Mouse (Mus musculus) lung, embryonic 15.5 days (tissue): Measurements from ENCODE around the gene Chchd1. TPM values are rescaled to one million over a fixed set of nuclear protein-coding genes. Genes with fewer than 3 reads are reported as not detected.

Source experiments
- ATAC-seq: fragments of 200-750 bp; cut with Nextera tagmentation; 2 replicates; pipeline ENCODE4 v1.8.0; 2017; ENCODE audit warnings: moderate number of reproducible peaks, borderline replicate concordance; ENCODE audit not compliant: low FRiP score, low TSS enrichment; ENCODE audit errors: extremely low read depth
- H3K27ac ChIP-seq: fragments of 300-500 bp; sonication (generic); 2 replicates; pipeline ENCODE4 v1.5.1; 2015; ENCODE audit warnings: moderate library complexity, mild to moderate bottlenecking, inconsistent platforms
- H3K27me3 ChIP-seq: fragments of 300-500 bp; sonication (generic); 2 replicates; pipeline ENCODE4 v1.6.1; 2015; ENCODE audit warnings: inconsistent platforms
- H3K36me3 ChIP-seq: fragments of 300-500 bp; sonication (generic); 2 replicates; pipeline ENCODE4 v1.6.1; 2015; ENCODE audit warnings: inconsistent platforms
- H3K4me1 ChIP-seq: fragments of 300-500 bp; sonication (generic); 2 replicates; pipeline ENCODE4 v1.6.1; 2015; ENCODE audit warnings: inconsistent platforms
- H3K4me2 ChIP-seq: fragments of 300-500 bp; sonication (generic); 2 replicates; pipeline ENCODE4 v1.6.1; 2015; ENCODE audit warnings: inconsistent platforms, mild to moderate bottlenecking, moderate library complexity
- H3K4me3 ChIP-seq: fragments of 300-500 bp; sonication (generic); 2 replicates; pipeline ENCODE4 v1.5.1; 2015; ENCODE audit warnings: mild to moderate bottlenecking, inconsistent platforms
- H3K9ac ChIP-seq: fragments of 300-500 bp; sonication (generic); 2 replicates; pipeline ENCODE4 v1.6.1; 2015; ENCODE audit warnings: inconsistent platforms
- H3K9me3 ChIP-seq: fragments of 300-500 bp; sonication (generic); 2 replicates; pipeline ENCODE4 v1.6.1; 2016; ENCODE audit warnings: inconsistent platforms
- WGBS: fragments of 180-500 bp; shearing (Covaris S2); methylation state at CpG from one replicate; pipeline ENCODE4 v1.1.7; 2015; 5-methylcytosine and 5-hydroxymethylcytosine counted together
- polyA plus RNA-seq: library from polyadenylated mRNA; unstranded; fragments of >200 nt; fragmentation: Nextera tagmentation; extraction: Ambion mirVana; gene quantifications from 2 replicates; pipeline ENCODE4 v1.2.1, GENCODE M21; 2015

Chchd1 gene
- polyA plus RNA-seq, 1 experiment from 2014 or later = 189 TPM

DNA sequence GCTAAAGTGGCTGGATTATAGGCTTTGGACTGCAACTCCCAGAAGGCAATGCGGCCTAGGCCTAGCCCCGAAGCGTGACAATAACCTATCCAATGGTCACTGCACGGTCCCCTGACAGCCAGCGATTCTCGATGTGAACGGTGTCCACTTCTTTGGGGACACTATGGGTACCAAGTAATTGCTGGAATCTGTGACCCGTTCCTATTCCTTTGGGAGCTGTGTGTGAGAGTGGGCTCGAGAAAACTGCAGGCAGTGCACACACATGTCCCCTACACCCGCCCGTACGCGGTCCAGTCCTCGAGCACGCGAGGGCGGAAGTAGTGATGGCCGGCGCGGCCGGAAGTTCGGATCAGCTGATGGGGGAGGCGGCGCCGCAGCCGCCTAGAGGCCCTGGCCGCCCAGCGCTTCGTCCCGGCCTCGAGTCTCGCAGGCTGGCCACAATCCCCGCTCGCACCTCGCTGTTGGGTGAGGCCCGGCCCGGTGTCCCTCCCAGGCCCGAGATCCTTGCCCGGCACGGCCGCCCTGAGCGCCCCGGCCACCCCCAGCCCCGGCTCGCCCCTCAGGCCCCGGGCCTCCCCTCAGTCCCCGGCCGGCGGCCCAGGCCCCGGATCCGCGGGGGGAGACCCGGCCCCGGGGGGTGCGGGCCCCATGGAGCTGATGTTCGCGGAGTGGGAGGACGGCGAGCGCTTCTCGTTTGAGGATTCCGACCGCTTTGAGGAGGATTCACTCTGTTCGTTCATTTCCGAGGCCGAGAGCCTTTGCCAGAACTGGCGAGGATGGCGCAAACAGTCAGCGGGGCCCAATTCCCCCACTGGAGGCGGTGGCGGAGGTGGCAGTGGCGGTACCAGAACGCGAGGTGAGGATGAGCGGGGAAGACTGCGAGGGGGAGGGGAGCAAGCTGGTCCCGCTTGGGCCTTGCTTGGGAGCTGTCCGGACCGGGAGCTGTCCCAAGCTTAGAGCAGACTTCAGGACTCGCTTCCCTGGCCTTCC lies 4.7 kb downstream of the Chchd1 start, which contains the start of gene Zswim8:
Gene Zswim8, plus strand, starts transcription at position 352 of the 990 bp plus-strand sequence.
- peak; percentile 95 for ATAC-seq
- under 1% methylated on average over 80 of the region's 80 CpGs for WGBS

DNA sequence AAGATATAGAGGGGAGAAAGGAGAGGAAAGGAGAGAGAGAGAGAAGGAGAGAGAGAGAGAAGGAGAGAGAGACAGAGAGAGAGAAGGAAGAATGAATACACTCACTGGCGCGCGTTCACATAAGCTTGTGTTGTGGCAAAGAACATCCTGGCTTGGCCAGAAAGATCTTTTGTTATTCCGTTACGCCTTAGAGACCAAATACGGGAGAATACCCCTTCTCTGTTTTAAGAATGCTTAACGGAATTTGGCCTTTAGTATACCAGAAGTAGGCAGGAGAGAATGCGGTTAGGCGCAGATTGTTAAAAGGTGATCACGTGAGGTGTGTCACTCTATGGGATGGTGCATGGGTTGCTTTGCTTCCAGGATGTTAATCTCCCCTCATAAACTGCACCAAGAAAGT lies 5.4 kb downstream of the Chchd1 start:
- Histone ChIP-seq H3K4me1 (peaks cover 30% of the 10 kb centered on the region), H3K27ac (peak overlapping the region; percentile 85; the same call in 1 of the 2 replicates), H3K4me2 (peak overlapping the region; percentile 83), H3K27me3 (no peaks in the 10 kb centered on the region), H3K4me3 (peak overlapping the region; percentile 93), H3K9me3 (no peaks in the 10 kb centered on the region), H3K36me3 (peaks cover 42% of the 10 kb centered on the region), H3K9ac (peak overlapping the region; percentile 96)
- ATAC-seq = no peak
- WGBS = 4% methylated on average over 10 of the region's 10 CpGs

More for the DNA sequence above, 4.7 kb downstream of the Chchd1 start, which contains the start of gene Zswim8:
- peaks cover 35% of the 10 kb centered on the region for H3K36me3 ChIP-seq
- peak within 1 kb of the TSS; percentile 93 for H3K4me3 ChIP-seq
- peak within 1 kb of the TSS; percentile 83 for H3K4me2 ChIP-seq
- H3K27me3 ChIP-seq = no peaks in the 10 kb centered on the region
- H3K27ac ChIP-seq = peak within 1 kb of the TSS; percentile 85
- peak within 1 kb of the TSS; percentile 96 for H3K9ac ChIP-seq
- H3K9me3 ChIP-seq = no peaks in the 10 kb centered on the region
- peaks cover 30% of the 10 kb centered on the region for H3K4me1 ChIP-seq

DNA sequence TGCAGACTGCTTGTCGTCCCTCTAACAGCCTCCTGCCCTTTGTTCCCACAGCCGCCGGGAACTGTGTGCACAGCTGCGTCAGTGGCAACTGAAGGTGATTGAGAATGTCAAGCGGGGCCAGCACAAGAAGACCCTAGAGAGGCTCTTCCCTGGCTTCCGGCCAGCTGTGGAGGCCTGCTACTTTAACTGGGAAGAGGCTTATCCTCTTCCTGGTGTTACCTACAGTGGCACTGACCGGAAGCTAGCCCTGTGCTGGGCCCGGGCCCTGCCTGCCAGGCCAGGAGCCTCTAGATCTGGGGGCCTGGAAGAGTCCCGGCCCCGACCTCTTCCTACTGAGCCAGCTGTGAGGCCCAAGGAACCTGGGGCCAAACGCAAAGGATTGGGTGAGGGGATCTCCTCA lies 11.0 kb downstream of the Chchd1 start:
- Histone ChIP-seq H3K9me3 (no peaks in the 10 kb centered on the region), H3K4me3 (no peak overlapping the region), H3K36me3 (peaks cover 84% of the 10 kb centered on the region), H3K4me2 (no peak overlapping the region), H3K9ac (no peak overlapping the region), H3K27ac (no peak overlapping the region), H3K4me1 (peaks cover 9% of the 10 kb centered on the region), H3K27me3 (no peaks in the 10 kb centered on the region)
- 50% methylated on average over 11 of the region's 11 CpGs for WGBS
- ATAC-seq = no peak

DNA sequence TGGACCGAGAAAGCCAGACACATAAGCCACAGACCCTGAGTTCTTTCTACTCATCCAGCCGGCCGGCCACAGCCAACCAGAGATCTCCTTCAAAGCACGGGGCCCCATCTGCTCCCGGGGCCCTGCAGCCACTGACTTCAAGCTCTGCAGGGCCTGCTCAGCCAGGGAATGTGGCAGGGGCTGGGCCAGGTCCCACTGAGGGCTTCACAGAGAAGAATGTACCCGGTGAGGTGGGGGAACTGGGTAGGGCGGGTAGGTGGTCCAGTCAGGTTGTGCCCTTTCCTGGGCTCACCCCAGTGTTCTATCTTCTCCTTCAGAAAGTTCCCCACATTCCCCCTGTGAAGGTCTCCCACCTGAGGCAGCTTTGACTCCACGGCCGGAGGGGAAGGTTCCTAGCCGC lies 15.6 kb downstream of the Chchd1 start:
- WGBS = 83% methylated on average over 10 of the region's 10 CpGs
- Histone ChIP-seq H3K36me3 (peaks cover 98% of the 10 kb centered on the region), H3K9me3 (no peaks in the 10 kb centered on the region), H3K4me2 (no peak overlapping the region), H3K27me3 (no peaks in the 10 kb centered on the region), H3K4me1 (no peaks in the 10 kb centered on the region), H3K9ac (no peak overlapping the region), H3K4me3 (no peak overlapping the region), H3K27ac (no peak overlapping the region)
- no peak for ATAC-seq

DNA sequence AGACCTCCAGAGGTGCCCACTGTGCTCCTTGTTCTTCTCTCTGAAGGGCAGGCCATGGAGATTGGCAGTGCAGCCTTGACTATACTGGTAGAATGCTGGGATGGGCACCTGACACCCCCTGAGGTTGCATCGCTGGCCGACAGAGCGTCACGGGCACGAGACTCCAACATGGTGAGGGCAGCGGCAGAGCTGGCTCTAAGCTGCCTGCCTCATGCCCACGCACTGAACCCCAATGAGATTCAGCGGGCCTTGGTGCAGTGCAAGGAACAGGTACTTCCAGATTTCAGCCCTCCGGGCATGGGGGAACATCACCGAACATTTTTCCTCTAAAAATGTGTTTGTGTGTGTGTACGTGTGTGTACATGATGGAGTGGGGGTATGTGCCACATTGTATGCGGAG lies 17.0 kb downstream of the Chchd1 start:
- no peak for ATAC-seq
- Histone ChIP-seq H3K9ac (no peak overlapping the region), H3K27ac (no peak overlapping the region), H3K4me1 (no peaks in the 10 kb centered on the region), H3K36me3 (peaks cover 97% of the 10 kb centered on the region), H3K4me3 (no peak overlapping the region), H3K27me3 (no peaks in the 10 kb centered on the region), H3K9me3 (no peaks in the 10 kb centered on the region), H3K4me2 (no peak overlapping the region)
- WGBS = 85% methylated on average over 12 of the region's 12 CpGs

DNA sequence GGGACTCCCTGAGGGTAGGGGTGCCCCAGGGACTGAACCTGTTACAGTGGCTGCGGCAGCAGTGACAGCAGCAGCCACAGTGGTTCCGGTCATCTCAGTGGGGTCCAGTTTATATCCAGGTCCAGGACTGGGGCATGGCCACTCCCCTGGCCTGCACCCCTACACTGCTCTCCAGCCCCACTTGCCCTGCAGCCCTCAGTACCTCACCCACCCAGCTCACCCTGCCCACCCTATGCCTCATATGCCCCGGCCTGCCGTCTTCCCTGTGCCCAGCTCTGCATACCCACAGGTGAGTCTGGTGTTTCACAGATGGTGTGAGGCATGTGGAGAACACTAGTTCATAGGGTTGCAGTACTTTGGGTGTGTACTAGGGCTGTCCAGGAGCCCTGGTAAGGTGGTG lies 18.6 kb downstream of the Chchd1 start:
- ATAC-seq = no peak
- H3K9ac ChIP-seq = no peak overlapping the region
- H3K4me1 ChIP-seq = no peaks in the 10 kb centered on the region
- peaks cover 97% of the 10 kb centered on the region for H3K36me3 ChIP-seq
- no peak overlapping the region for H3K27ac ChIP-seq
- H3K9me3 ChIP-seq = no peaks in the 10 kb centered on the region
- 85% methylated on average over 4 of the region's 4 CpGs for WGBS
- H3K4me3 ChIP-seq = no peak overlapping the region
- H3K27me3 ChIP-seq = no peaks in the 10 kb centered on the region
- H3K4me2 ChIP-seq = no peak overlapping the region

DNA sequence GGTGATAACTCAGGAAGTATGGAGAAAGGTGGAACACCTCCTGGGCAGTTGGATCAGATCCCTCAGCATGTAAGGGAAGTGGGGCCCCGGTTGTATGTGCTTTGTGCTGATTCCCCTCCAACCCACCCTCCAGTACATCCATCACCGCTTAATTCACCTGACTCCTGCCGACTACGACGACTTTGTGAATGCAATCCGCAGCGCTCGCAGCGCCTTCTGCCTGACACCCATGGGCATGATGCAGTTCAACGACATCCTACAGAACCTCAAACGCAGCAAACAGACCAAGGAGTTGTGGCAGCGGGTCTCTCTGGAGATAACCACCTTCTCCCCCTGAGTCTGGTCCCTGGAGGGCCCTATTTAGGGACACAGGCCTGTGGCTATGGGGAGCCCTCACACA lies 20.2 kb downstream of the Chchd1 start:
- Histone ChIP-seq H3K9ac (no peak overlapping the region), H3K9me3 (no peaks in the 10 kb centered on the region), H3K27me3 (no peaks in the 10 kb centered on the region), H3K4me3 (no peak overlapping the region), H3K27ac (no peak overlapping the region), H3K36me3 (peaks cover 93% of the 10 kb centered on the region), H3K4me1 (no peaks in the 10 kb centered on the region), H3K4me2 (no peak overlapping the region)
- ATAC-seq = no peak
- WGBS = 86% methylated on average over 12 of the region's 12 CpGs

DNA sequence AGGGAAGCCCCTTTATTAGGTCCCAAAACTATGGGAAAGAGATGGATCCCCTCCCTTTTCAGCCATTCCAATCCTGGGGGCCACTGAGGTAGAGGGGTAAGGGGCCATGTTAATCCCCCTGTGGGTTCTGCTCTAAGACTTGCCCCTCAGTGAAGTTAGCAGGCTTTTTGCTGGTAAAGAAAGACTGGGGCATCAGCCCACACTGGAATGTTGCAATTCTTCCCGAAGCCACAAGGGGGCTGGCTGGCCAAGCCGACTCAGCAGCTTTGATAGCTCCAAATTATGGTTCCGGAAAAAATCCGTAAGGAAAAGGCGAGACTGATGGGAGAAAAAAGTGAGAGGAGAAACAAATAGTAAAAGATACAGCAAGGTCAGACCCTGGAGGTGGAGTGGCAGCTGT lies 21.2 kb downstream of the Chchd1 start:
- Histone ChIP-seq H3K9me3 (no peaks in the 10 kb centered on the region), H3K36me3 (peaks cover 91% of the 10 kb centered on the region), H3K4me1 (no peaks in the 10 kb centered on the region), H3K9ac (no peak overlapping the region), H3K27ac (no peak overlapping the region), H3K4me2 (no peak overlapping the region), H3K27me3 (no peaks in the 10 kb centered on the region), H3K4me3 (no peak overlapping the region)
- no peak for ATAC-seq
- WGBS = 7% methylated on average over 5 of the region's 5 CpGs

DNA sequence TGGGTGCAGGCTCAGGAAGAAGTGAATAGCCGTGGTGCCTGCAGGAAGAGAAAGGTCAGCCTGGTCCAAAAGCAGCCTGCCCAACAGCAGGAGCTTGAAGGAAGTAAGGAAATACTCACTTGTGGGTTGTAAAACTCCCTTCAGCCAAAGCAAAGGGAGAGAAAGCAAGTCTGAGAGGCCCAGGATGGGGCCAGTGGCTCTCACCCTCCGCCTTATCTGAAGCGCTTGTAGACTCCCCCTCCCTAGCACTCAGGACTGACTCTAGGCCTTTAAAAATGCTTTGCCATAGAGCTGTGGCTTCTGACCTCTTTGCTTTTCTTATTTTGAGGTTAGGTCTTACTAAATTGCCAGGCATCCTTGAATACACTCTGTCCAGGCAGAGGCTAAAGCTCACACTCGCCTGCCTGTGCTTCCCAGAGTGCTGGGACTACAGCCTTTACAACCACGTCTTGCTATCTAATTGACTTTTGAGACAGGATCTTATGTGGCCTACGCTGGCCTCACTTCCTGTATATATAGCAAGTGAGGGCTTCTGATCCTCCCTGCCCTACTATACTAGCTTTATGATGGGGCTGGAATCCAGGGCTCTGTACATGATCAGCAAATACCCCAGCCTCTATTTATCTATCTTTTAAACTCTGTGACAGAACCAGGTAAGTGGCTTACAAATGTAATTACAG lies 23.0 kb downstream of the Chchd1 start:
- ATAC-seq = no peak
- H3K27ac ChIP-seq = no peak overlapping the region

DNA sequence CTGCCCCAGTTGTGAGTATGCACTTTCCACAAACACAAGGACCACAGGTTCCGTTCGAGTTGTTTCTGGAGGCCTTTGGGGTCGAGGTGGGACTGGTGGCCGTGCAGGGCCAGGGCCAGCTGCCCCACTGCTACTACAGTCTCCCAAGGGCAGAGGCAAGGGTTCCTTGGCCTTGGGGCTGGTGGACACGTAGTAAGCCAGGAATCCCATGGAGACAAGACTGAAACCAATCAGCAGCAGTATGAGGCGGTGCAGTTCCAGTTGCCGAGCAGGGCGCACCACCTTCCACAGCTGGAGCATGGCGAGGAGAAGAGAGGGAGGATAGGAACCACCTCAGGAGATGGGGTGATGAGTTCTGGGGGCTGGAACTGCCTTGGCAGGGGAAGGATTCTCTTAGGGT lies 27.1 kb downstream of the Chchd1 start:
- Histone ChIP-seq H3K9ac (no peak overlapping the region), H3K36me3 (peaks cover 54% of the 10 kb centered on the region), H3K4me2 (no peak overlapping the region), H3K9me3 (no peaks in the 10 kb centered on the region), H3K4me1 (peaks cover 13% of the 10 kb centered on the region), H3K4me3 (no peak overlapping the region), H3K27ac (no peak overlapping the region), H3K27me3 (no peaks in the 10 kb centered on the region)
- 90% methylated on average over 9 of the region's 9 CpGs for WGBS
- ATAC-seq = no peak

More for the DNA sequence above, 23.0 kb downstream of the Chchd1 start:
- Histone ChIP-seq H3K36me3 (peaks cover 93% of the 10 kb centered on the region), H3K4me1 (no peaks in the 10 kb centered on the region), H3K4me2 (no peak overlapping the region), H3K27me3 (no peaks in the 10 kb centered on the region), H3K9ac (no peak overlapping the region), H3K4me3 (no peak overlapping the region), H3K9me3 (no peaks in the 10 kb centered on the region)
- 58% methylated on average over 6 of the region's 6 CpGs for WGBS

DNA sequence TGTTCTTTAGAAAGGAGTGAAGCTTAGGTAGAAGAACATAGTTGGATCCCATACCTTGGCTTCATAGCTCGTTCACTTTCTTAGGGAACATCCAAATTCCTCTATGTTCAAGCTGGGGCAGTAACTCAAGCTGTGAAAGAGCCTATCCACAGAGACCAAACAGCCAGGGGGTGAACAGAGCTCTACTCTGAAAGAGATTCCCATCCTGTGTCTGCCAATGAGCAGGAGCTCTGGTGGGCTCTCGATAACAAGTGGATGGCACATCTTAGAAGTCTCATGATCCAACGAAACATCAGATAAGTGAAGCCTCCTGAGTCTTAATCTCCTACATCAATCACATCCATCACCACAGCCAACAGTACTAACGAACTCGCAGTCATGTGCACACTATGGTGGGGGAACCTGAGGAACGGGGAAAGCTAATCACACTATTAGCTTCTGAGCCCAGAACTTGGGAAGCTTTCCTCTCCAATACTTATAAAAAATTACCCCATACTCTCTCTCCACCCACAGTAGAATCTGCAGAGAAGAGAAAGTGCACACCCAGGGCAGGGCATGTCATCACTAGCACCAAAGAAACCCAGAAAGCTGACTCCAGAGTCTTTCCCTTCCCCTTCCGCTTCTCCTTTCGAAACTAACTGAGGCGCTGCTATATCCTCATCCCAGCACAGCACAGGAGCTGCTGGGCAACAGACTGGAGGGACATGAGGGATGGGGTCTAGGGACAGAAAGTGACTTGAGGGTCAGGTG lies 28.2 kb downstream of the Chchd1 start:
- no peak overlapping the region for H3K4me2 ChIP-seq
- H3K27me3 ChIP-seq = no peaks in the 10 kb centered on the region
- no peak for ATAC-seq
- WGBS = 82% methylated on average over 9 of the region's 9 CpGs
- H3K4me1 ChIP-seq = peaks cover 23% of the 10 kb centered on the region
- H3K36me3 ChIP-seq = peaks cover 47% of the 10 kb centered on the region
- H3K27ac ChIP-seq = no peak overlapping the region
- H3K9ac ChIP-seq = no peak overlapping the region
- H3K9me3 ChIP-seq = no peaks in the 10 kb centered on the region
- no peak overlapping the region for H3K4me3 ChIP-seq
